In genomic region chr1:182562576-182563370, GRCm38 (mm10) we compare ENCODE assay signal across 8 mouse cellular contexts. TPM values are rescaled to one million over a fixed set of nuclear protein-coding genes. Genes with fewer than 3 reads are reported as not detected.
DNase-seq lines count a peak whose midpoint lies in the region; ATAC-seq and TF ChIP-seq lines count a peak whose summit lies in the region.
"Had no signal": no experiment of that assay in that cellular context is flagged by ENCODE, and none has a peak within 500 bp of the region (broad histone marks: within the 10 kb centered on the region; RNA-seq: fewer than 3 reads in every experiment).

No protein-coding gene starts in this region.

- no peaks in the 10 kb centered on the region for H3K36me3 ChIP-seq in midbrain, embryonic 10.5 days
- H3K36me3 ChIP-seq in midbrain, embryonic 11.5 days (ENCODE audit: control insufficient read depth, insufficient read depth, low read length), result no peaks in the 10 kb centered on the region
- no peaks in the 10 kb centered on the region for H3K36me3 ChIP-seq in lung, embryonic 16.5 days (ENCODE audit: control insufficient read depth, insufficient read depth, low read length)
- H3K36me3 ChIP-seq in stomach, postnatal 0 days (ENCODE audit: control insufficient read depth, insufficient read depth, low read length), result no peaks in the 10 kb centered on the region

- TF ChIP-seq EP300 in stomach, postnatal 0 days (optimal IDR thresholded peaks at IDR 0.05), result no peak

- H3K9ac ChIP-seq in midbrain, embryonic 11.5 days (ENCODE audit: low read length), result no peak overlapping the region
- no peak overlapping the region for H3K9ac ChIP-seq in lung, embryonic 16.5 days (ENCODE audit: low read length)
- no peak overlapping the region for H3K9ac ChIP-seq in stomach, postnatal 0 days (ENCODE audit: low read length)

- H3K4me3 ChIP-seq in midbrain, embryonic 10.5 days, result no peak overlapping the region
- no peak overlapping the region for H3K4me3 ChIP-seq in midbrain, embryonic 11.5 days (ENCODE audit: low read depth, low read length)
- no peak overlapping the region for H3K4me3 ChIP-seq in lung, embryonic 16.5 days (ENCODE audit: low read length)
- no peak overlapping the region for H3K4me3 ChIP-seq in stomach, postnatal 0 days (ENCODE audit: low read depth, low read length)

- peaks cover 16% of the 10 kb centered on the region for H3K4me1 ChIP-seq in midbrain, embryonic 10.5 days
- H3K4me1 ChIP-seq in midbrain, embryonic 11.5 days (ENCODE audit: control insufficient read depth, insufficient read depth, low read length), result no peaks in the 10 kb centered on the region
- H3K4me1 ChIP-seq in lung, embryonic 16.5 days (replicated peaks; ENCODE audit: control insufficient read depth, insufficient read depth, low read length), result peaks cover 4% of the 10 kb centered on the region; the same call in 1 of the 2 replicates
- no peaks in the 10 kb centered on the region; the same call in 1 of the 2 replicates for H3K4me1 ChIP-seq in stomach, postnatal 0 days (replicated peaks; ENCODE audit: control insufficient read depth, insufficient read depth)

- no peak for TF ChIP-seq CTCF in stomach, postnatal 0 days (IDR thresholded peaks at IDR 0.05; ENCODE audit: low read depth)

- DNase-seq in midbrain, embryonic 10.5 days (ENCODE audit: low spot score), result no peak
- no peak for DNase-seq in midbrain, embryonic 11.5 days (ENCODE audit: low spot score, missing footprints)
- DNase-seq in stomach, postnatal 0 days (ENCODE audit: low spot score), result peak; percentile 53
- no peak for DNase-seq in right cerebral cortex, postnatal 36 days (ENCODE audit: low spot score in 2 of 2)
- DNase-seq in right cerebral cortex, postnatal 14 days, result no peak
- DNase-seq: heart, postnatal 14 days had no signal

- peaks cover 43% of the 10 kb centered on the region for H3K27me3 ChIP-seq in midbrain, embryonic 10.5 days (ENCODE audit: low read depth, poor library complexity, severe bottlenecking)
- H3K27me3 ChIP-seq in midbrain, embryonic 11.5 days (ENCODE audit: control insufficient read depth, insufficient read depth, low read length), result no peaks in the 10 kb centered on the region
- H3K27me3 ChIP-seq in lung, embryonic 16.5 days (ENCODE audit: control insufficient read depth, insufficient read depth, low read depth, low read length), result no peaks in the 10 kb centered on the region
- no peaks in the 10 kb centered on the region for H3K27me3 ChIP-seq in stomach, postnatal 0 days (ENCODE audit: control insufficient read depth, insufficient read depth, low read length)

- H3K27ac ChIP-seq in midbrain, embryonic 10.5 days (replicated peaks), result peak overlapping the region; percentile 46; the same call in 1 of the 2 replicates
- H3K27ac ChIP-seq in midbrain, embryonic 11.5 days (ENCODE audit: low read depth, low read length), result no peak overlapping the region
- H3K27ac ChIP-seq in lung, embryonic 16.5 days (ENCODE audit: low read length), result no peak overlapping the region; the same call in 1 of the 2 replicates
- peak overlapping the region; percentile 45 for H3K27ac ChIP-seq in stomach, postnatal 0 days (replicated peaks)

- ATAC-seq in midbrain, embryonic 11.5 days (ENCODE audit: low FRiP score), result no peak
- peak; percentile 21 to 40; a peak in 2 of 4 replicates for ATAC-seq in hematopoietic stem cell, adult 5-6 weeks (replicated peaks in 1 of 2; ENCODE audit: insufficient read depth in 1 of 2, low FRiP score in 2 of 2, low TSS enrichment in 1 of 2, low read depth in 1 of 2, poor library complexity in 2 of 2, severe bottlenecking in 2 of 2)
- ATAC-seq in lung, embryonic 16.5 days (ENCODE audit: low read depth), result peak; percentile 63
- peak; percentile 7; the same call in 1 of the 2 replicates for ATAC-seq in stomach, postnatal 0 days (ENCODE audit: low FRiP score, low TSS enrichment)

- H3K9me3 ChIP-seq in midbrain, embryonic 10.5 days (replicated peaks), result no peaks in the 10 kb centered on the region
- H3K9me3 ChIP-seq in midbrain, embryonic 11.5 days (ENCODE audit: control insufficient read depth, low read length), result no peaks in the 10 kb centered on the region
- no peaks in the 10 kb centered on the region for H3K9me3 ChIP-seq in lung, embryonic 16.5 days (ENCODE audit: control insufficient read depth, low read length)
- H3K9me3 ChIP-seq in stomach, postnatal 0 days (ENCODE audit: control insufficient read depth, low read length), result no peaks in the 10 kb centered on the region

- WGBS in midbrain, embryonic 10.5 days, result 51% methylated on average over 16 of the region's 16 CpGs
- 55% methylated on average over 16 of the region's 16 CpGs for WGBS in midbrain, embryonic 11.5 days
- 28% methylated on average over 16 of the region's 16 CpGs for WGBS in lung, embryonic 16.5 days
- 28% methylated on average over 16 of the region's 16 CpGs for WGBS in stomach, postnatal 0 days

- no peak overlapping the region for H3K4me2 ChIP-seq in midbrain, embryonic 11.5 days
- H3K4me2 ChIP-seq in lung, embryonic 16.5 days (ENCODE audit: low read depth, low read length), result peak overlapping the region; percentile 35
- H3K4me2 ChIP-seq in stomach, postnatal 0 days (replicated peaks; ENCODE audit: low read depth), result peak overlapping the region; percentile 3; the same call in 1 of the 2 replicates

RNA-seq across cellular contexts. Expression of gene Capn8, which starts 2.0 kb away (rescaled TPM):
- 0.05 and 0.09 TPM in 2 replicates for polyA plus RNA-seq in midbrain, embryonic 10.5 days (2016; fragmentation: Nextera tagmentation; extraction: Ambion mirVana)
- polyA plus RNA-seq in midbrain, embryonic 11.5 days (2014; fragmentation: Nextera tagmentation; extraction: Ambion mirVana), result 0.12 TPM in 1 of 2 replicates, not detected in the other
- total RNA-seq in hematopoietic stem cell, adult 5-6 weeks (2017), result not detected in 2 replicates
- 0.06 TPM in 1 of 2 replicates, not detected in the other for polyA plus RNA-seq in lung, embryonic 16.5 days (2015; fragmentation: Nextera tagmentation; extraction: Ambion mirVana)
- 10.1 and 12.8 TPM in 2 replicates for polyA plus RNA-seq in stomach, postnatal 0 days (2015; fragmentation: Nextera tagmentation; extraction: Ambion mirVana)
- total RNA-seq: heart, postnatal 14 days had no signal

RNA-seq across cellular contexts. Expression of gene Capn2, which starts 45.4 kb away (rescaled TPM):
- polyA plus RNA-seq in midbrain, embryonic 10.5 days (2016; fragmentation: Nextera tagmentation; extraction: Ambion mirVana), result 83.2 and 93.6 TPM in 2 replicates
- polyA plus RNA-seq in midbrain, embryonic 11.5 days (2014; fragmentation: Nextera tagmentation; extraction: Ambion mirVana), result 76.3 and 77.0 TPM in 2 replicates
- total RNA-seq in hematopoietic stem cell, adult 5-6 weeks (2017), result 45.6 and 60.3 TPM in 2 replicates
- polyA plus RNA-seq in lung, embryonic 16.5 days (2015; fragmentation: Nextera tagmentation; extraction: Ambion mirVana), result 127 and 136 TPM in 2 replicates
- polyA plus RNA-seq in stomach, postnatal 0 days (2015; fragmentation: Nextera tagmentation; extraction: Ambion mirVana), result 54.4 and 55.6 TPM in 2 replicates

Comparison
In these comparisons a context has a peak if more than half of its experiments do, and no peak if none do; other contexts are left out.
1. H3K27ac ChIP-seq: peak in midbrain, embryonic 10.5 days (single experiment) and stomach, postnatal 0 days (single experiment); none in midbrain, embryonic 11.5 days (single experiment) and lung, embryonic 16.5 days (single experiment).